Comparison of ENCODE assay signal across 9 mouse cellular contexts in the genomic region with DNA sequence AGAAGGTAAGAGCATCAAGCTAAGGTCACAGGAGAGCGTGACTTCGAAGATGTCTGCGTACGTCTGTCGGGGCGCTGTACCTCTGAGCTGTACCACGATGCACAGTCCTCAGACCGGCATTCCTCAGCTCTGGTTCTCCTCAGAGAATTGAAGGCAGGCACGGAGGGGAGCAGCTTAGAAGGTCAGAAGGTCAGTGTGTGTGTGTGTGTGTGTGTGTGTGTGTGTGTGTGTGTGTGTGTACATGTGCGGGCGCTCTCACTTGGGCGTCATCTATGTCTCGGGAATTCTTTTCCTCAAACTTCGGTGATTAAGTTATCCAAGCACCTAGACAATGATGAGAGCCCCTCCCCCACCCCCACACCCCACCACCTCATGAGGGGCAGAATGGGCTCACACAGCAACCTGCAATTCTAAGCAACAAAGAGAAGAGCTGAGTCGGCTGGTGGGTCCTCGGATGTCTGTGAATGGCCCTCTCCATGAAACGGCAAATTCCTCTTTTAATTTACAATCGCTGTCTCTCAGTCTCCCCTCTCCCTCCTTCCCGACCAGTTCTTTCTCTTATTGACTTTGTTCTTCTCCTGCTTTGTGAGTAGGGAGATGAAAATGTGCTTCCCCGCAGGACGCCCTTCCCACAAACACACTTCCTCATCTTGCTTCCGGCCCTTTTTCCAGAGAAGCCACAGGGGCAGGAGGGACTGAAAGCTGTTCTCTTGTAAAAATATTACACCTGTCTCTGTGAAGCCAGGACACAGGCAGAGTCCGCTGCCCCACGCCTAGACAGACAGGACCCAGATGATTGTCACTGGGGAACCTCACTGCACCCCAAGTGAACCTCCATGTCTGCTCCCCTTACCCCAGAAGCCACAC. TPM values are rescaled to one million over a fixed set of nuclear protein-coding genes. Genes with fewer than 3 reads are reported as not detected.
DNase-seq lines count a peak whose midpoint lies in the region; ATAC-seq and TF ChIP-seq lines count a peak whose summit lies in the region.
"Had no signal": no experiment of that assay in that cellular context is flagged by ENCODE, and none has a peak within 500 bp of the region (broad histone marks: within the 10 kb centered on the region; RNA-seq: fewer than 3 reads in every experiment).

No protein-coding gene starts in this region.

- no peak for ATAC-seq in kidney, embryonic 14.5 days (ENCODE audit: low FRiP score, low TSS enrichment)
- ATAC-seq in intestine, embryonic 16.5 days, result no peak
- ATAC-seq in monocyte, adult 5-6 weeks (replicated peaks; ENCODE audit: insufficient number of reproducible peaks, low FRiP score, low TSS enrichment, poor library complexity, severe bottlenecking), result no peak
- ATAC-seq: inflammation-experienced regulatory T-cells, adult 6 months had no signal

- no peak for TF ChIP-seq POLR2A in ES-Bruce4 (IDR thresholded peaks at IDR 0.05; ENCODE audit: insufficient read depth, low read length)

- DNase-seq in kidney, postnatal 14 days, result no peak
- peak; percentile 38 for DNase-seq in MEL-GATA-1-ER (ENCODE audit: extremely low read depth, low read depth)
- DNase-seq in layer of hippocampus, postnatal 10 days (ENCODE audit: low spot score in 2 of 2), result no peak

- no peaks in the 10 kb centered on the region for H3K36me3 ChIP-seq in kidney, embryonic 14.5 days (ENCODE audit: control insufficient read depth, insufficient read depth, low read length)
- H3K36me3 ChIP-seq in ES-Bruce4 (ENCODE audit: control insufficient read depth, insufficient read depth, low read length, poor library complexity, severe bottlenecking), result no peaks in the 10 kb centered on the region
- H3K36me3 ChIP-seq in intestine, embryonic 16.5 days (ENCODE audit: control insufficient read depth, insufficient read depth, low read length), result no peaks in the 10 kb centered on the region

- H3K27me3 ChIP-seq in kidney, embryonic 14.5 days (ENCODE audit: control insufficient read depth, insufficient read depth, low read length), result no peaks in the 10 kb centered on the region
- H3K27me3 ChIP-seq in ES-Bruce4 (ENCODE audit: control insufficient read depth, insufficient read depth, low read length, poor library complexity, severe bottlenecking), result no peaks in the 10 kb centered on the region
- no peaks in the 10 kb centered on the region for H3K27me3 ChIP-seq in intestine, embryonic 16.5 days (replicated peaks; ENCODE audit: control insufficient read depth, insufficient read depth, low read length)

- H3K4me2 ChIP-seq in kidney, embryonic 14.5 days (replicated peaks; ENCODE audit: low read depth, low read length), result no peak overlapping the region
- no peak overlapping the region for H3K4me2 ChIP-seq in intestine, embryonic 16.5 days (ENCODE audit: low read depth, low read length)

- H3K9ac ChIP-seq in kidney, embryonic 14.5 days (ENCODE audit: low read depth, low read length), result no peak overlapping the region
- H3K9ac ChIP-seq in ES-Bruce4 (ENCODE audit: low read depth, poor library complexity, severe bottlenecking), result no peak overlapping the region
- H3K9ac ChIP-seq in intestine, embryonic 16.5 days (ENCODE audit: low read depth, low read length), result peak overlapping the region; percentile 43; the same call in 1 of the 2 replicates
- H3K9ac ChIP-seq: liver, embryonic 14.5 days had no signal

- 49% methylated on average over 24 of the region's 24 CpGs for WGBS in kidney, embryonic 14.5 days
- 39% methylated on average over 24 of the region's 24 CpGs for WGBS in intestine, embryonic 16.5 days

- TF ChIP-seq CTCF in ES-Bruce4 (IDR thresholded peaks at IDR 0.05; ENCODE audit: low read depth, low read length), result no peak

- TF ChIP-seq EP300 in ES-Bruce4 (IDR thresholded peaks at IDR 0.05; ENCODE audit: insufficient read depth, low read depth, low read length), result no peak

- no peak overlapping the region for H3K4me3 ChIP-seq in kidney, embryonic 14.5 days (ENCODE audit: low read length)
- H3K4me3 ChIP-seq in ES-Bruce4 (ENCODE audit: low read depth, low read length), result no peak overlapping the region
- H3K4me3 ChIP-seq in intestine, embryonic 16.5 days (ENCODE audit: low read length), result no peak overlapping the region

- H3K4me1 ChIP-seq in kidney, embryonic 14.5 days (ENCODE audit: control insufficient read depth, insufficient read depth, low read length), result peaks cover 53% of the 10 kb centered on the region
- H3K4me1 ChIP-seq in ES-Bruce4 (ENCODE audit: control insufficient read depth, insufficient read depth, low read length), result peaks cover 12% of the 10 kb centered on the region
- H3K4me1 ChIP-seq in intestine, embryonic 16.5 days (ENCODE audit: control insufficient read depth, insufficient read depth, low read length), result peaks cover 55% of the 10 kb centered on the region

- H3K9me3 ChIP-seq in kidney, embryonic 14.5 days (ENCODE audit: control insufficient read depth, low read length), result no peaks in the 10 kb centered on the region
- H3K9me3 ChIP-seq in ES-Bruce4 (replicated peaks; ENCODE audit: control insufficient read depth, insufficient read depth, low read length, poor library complexity, severe bottlenecking), result no peaks in the 10 kb centered on the region
- H3K9me3 ChIP-seq in intestine, embryonic 16.5 days (ENCODE audit: control insufficient read depth, low read length), result no peaks in the 10 kb centered on the region

- H3K27ac ChIP-seq in kidney, embryonic 14.5 days (ENCODE audit: low read depth, low read length), result peak overlapping the region; percentile 76
- peak overlapping the region; percentile 17; the same call in 1 of the 2 replicates for H3K27ac ChIP-seq in ES-Bruce4 (ENCODE audit: insufficient read depth, low read length)
- peak overlapping the region; percentile 71 for H3K27ac ChIP-seq in intestine, embryonic 16.5 days (ENCODE audit: low read length)
- H3K27ac ChIP-seq: liver, embryonic 14.5 days had no signal

RNA-seq across cellular contexts. Expression of a gene that starts 29.9 kb away (rescaled TPM):
- polyA plus RNA-seq in kidney, embryonic 14.5 days (2014; fragmentation: Nextera tagmentation; extraction: Ambion mirVana), result 22.0 and 34.3 TPM in 2 replicates
- polyA plus RNA-seq in ES-Bruce4 (2011; ENCODE audit: insufficient read depth, insufficient read length, low read depth, missing spikeins), result 44.2 and 44.3 TPM in 2 replicates
- polyA plus RNA-seq in intestine, embryonic 16.5 days (2015; fragmentation: Nextera tagmentation; extraction: Ambion mirVana), result 28.0 and 28.2 TPM in 2 replicates
- 18.2 to 25.1 TPM (median 23.4 TPM) in 3 replicates for total RNA-seq in monocyte, adult 5-6 weeks (2017)
- 10 to 100 TPM; 25.3 to 31.0 TPM for total RNA-seq in layer of hippocampus, postnatal 10 days (2021)

Comparison
In these comparisons a context has a peak if more than half of its experiments do, and no peak if none do; other contexts are left out.
1. H3K27ac ChIP-seq: peak in every context shown above with its lines; median percentile 76 in kidney, embryonic 14.5 days; 71 in intestine, embryonic 16.5 days; 17 in ES-Bruce4.